Mouse (Mus musculus) kidney, postnatal 0 days (tissue): ENCODE data around the gene Cab39l. TPM values are rescaled to one million over a fixed set of nuclear protein-coding genes. Genes with fewer than 3 reads are reported as not detected.

ENCODE experiments used
- ATAC-seq: fragments of 200-750 bp; cut with Nextera tagmentation; replicated peaks from 2 replicates; pipeline ENCODE4 v1.8.0; 2017; ENCODE audit warnings: low read depth, moderate number of reproducible peaks, moderate TSS enrichment, moderate library complexity; ENCODE audit not compliant: low FRiP score
- DNase-seq: peaks from one replicate; pipeline ENCODE4 v3.0.0-alpha.2; 2016; ENCODE audit warnings: low spot score
- H3K27ac ChIP-seq: fragments of 300-500 bp; sonication (generic); 2 replicates; pipeline ENCODE4 v1.5.1; 2014; ENCODE audit warnings: mild to moderate bottlenecking
- H3K27me3 ChIP-seq: fragments of 300-500 bp; sonication (generic); 2 replicates; pipeline ENCODE4 v1.6.1; 2014; ENCODE audit warnings: low read length, mixed read lengths; ENCODE audit not compliant: insufficient read depth
- H3K36me3 ChIP-seq: fragments of 300-500 bp; sonication (generic); 2 replicates; pipeline ENCODE4 v1.6.1; 2014; ENCODE audit warnings: low read length, mixed read lengths; ENCODE audit not compliant: insufficient read depth
- H3K4me1 ChIP-seq: fragments of 300-500 bp; sonication (generic); replicated peaks from 2 replicates; pipeline ENCODE4 v1.6.1; 2014; ENCODE audit warnings: antibody characterized with exemption, low read length, mixed read lengths; ENCODE audit not compliant: insufficient read depth
- H3K4me2 ChIP-seq: fragments of 300-500 bp; sonication (generic); 2 replicates; pipeline ENCODE4 v1.6.1; 2014; ENCODE audit warnings: mild to moderate bottlenecking, low read length, moderate library complexity, mixed read lengths
- H3K4me3 ChIP-seq: fragments of 300-500 bp; sonication (generic); replicated peaks from 2 replicates; pipeline ENCODE4 v1.5.1; 2014; ENCODE audit warnings: low read depth, low read length
- H3K9ac ChIP-seq: fragments of 300-500 bp; sonication (generic); 2 replicates; pipeline ENCODE4 v1.6.1; 2014; ENCODE audit warnings: low read depth, low read length
- H3K9me3 ChIP-seq: fragments of 300-500 bp; sonication (generic); replicated peaks from 2 replicates; pipeline ENCODE4 v1.6.1; 2016; ENCODE audit warnings: low read length, inconsistent platforms, mixed read lengths
- CTCF ChIP-seq: IDR thresholded peaks from 2 replicates; pipeline ENCODE4 v1.5.1; 2016; ENCODE audit warnings: antibody characterized with exemption, low read depth, mild to moderate bottlenecking, moderate library complexity
- WGBS: fragments of 180-500 bp; shearing (Covaris S2); extraction: QIAGEN DNeasy Blood & Tissue Kit; methylation state at CpG from one replicate; pipeline ENCODE4 v1.1.7; 2014; 5-methylcytosine and 5-hydroxymethylcytosine counted together
- polyA plus RNA-seq: library from polyadenylated mRNA; unstranded; fragments of >200 nt; fragmentation: Nextera tagmentation; extraction: Ambion mirVana; gene quantifications from 2 replicates; pipeline ENCODE4 v1.2.1, GENCODE M21; 2015

The Cab39l gene
- polyA plus RNA-seq, 1 experiment from 2014 or later = 60.7 TPM

- no peak overlapping the region for H3K27ac ChIP-seq
Measured at GRCm38 (mm10) chr14:59430556-59430955, 10.2 kb upstream of the Cab39l start.

GRCm38 (mm10) chr14:59433902-59434301 lies 6.9 kb upstream of the Cab39l start:
- no peaks in the 10 kb centered on the region for H3K4me1 ChIP-seq
- H3K4me2 ChIP-seq = no peak overlapping the region
- TF ChIP-seq CTCF = no peak
- no peak overlapping the region for H3K4me3 ChIP-seq
- H3K27ac ChIP-seq = no peak overlapping the region
- no peaks in the 10 kb centered on the region for H3K36me3 ChIP-seq
- DNase-seq (no peak), ATAC-seq (no peak)
- H3K27me3 ChIP-seq = no peaks in the 10 kb centered on the region
- H3K9ac ChIP-seq = no peak overlapping the region
- 55% methylated on average over 2 of the region's 2 CpGs for WGBS
- H3K9me3 ChIP-seq = no peaks in the 10 kb centered on the region

More at GRCm38 (mm10) chr14:59430556-59430955, 10.2 kb upstream of the Cab39l start:
- no peaks in the 10 kb centered on the region for H3K9me3 ChIP-seq
- WGBS = 85% methylated on average over 1 of the region's 1 CpGs
- no peaks in the 10 kb centered on the region for H3K27me3 ChIP-seq
- TF ChIP-seq CTCF = no peak
- H3K4me3 ChIP-seq = no peak overlapping the region
- no peaks in the 10 kb centered on the region for H3K36me3 ChIP-seq
- no peak overlapping the region for H3K4me2 ChIP-seq
- DNase-seq = no peak
- H3K4me1 ChIP-seq = no peaks in the 10 kb centered on the region
- H3K9ac ChIP-seq = no peak overlapping the region
- no peak for ATAC-seq

- Histone ChIP-seq H3K4me2 (no peak overlapping the region), H3K9me3 (no peaks in the 10 kb centered on the region), H3K4me3 (no peak overlapping the region), H3K4me1 (peaks cover 6% of the 10 kb centered on the region; the same call in 1 of the 2 replicates), H3K9ac (no peak overlapping the region), H3K27me3 (no peaks in the 10 kb centered on the region), H3K27ac (no peak overlapping the region), H3K36me3 (no peaks in the 10 kb centered on the region)
- DNase-seq (no peak), ATAC-seq (no peak)
- no peak for TF ChIP-seq CTCF
Measured at GRCm38 (mm10) chr14:59435206-59435605, 5.6 kb upstream of the Cab39l start.

GRCm38 (mm10) chr14:59437398-59437797 lies 3.4 kb upstream of the Cab39l start:
- no peaks in the 10 kb centered on the region for H3K36me3 ChIP-seq
- ATAC-seq (no peak), DNase-seq (no peak)
- WGBS = 86% methylated on average over 3 of the region's 3 CpGs
- H3K27me3 ChIP-seq = no peaks in the 10 kb centered on the region
- no peak for TF ChIP-seq CTCF
- no peak overlapping the region for H3K4me3 ChIP-seq
- no peak overlapping the region for H3K9ac ChIP-seq
- no peaks in the 10 kb centered on the region for H3K9me3 ChIP-seq
- no peak overlapping the region for H3K4me2 ChIP-seq
- H3K4me1 ChIP-seq = peaks cover 6% of the 10 kb centered on the region; the same call in 1 of the 2 replicates
- no peak overlapping the region for H3K27ac ChIP-seq

- H3K27ac ChIP-seq = no peak overlapping the region
- H3K36me3 ChIP-seq = no peaks in the 10 kb centered on the region
- H3K4me1 ChIP-seq = peaks cover 6% of the 10 kb centered on the region; the same call in 1 of the 2 replicates
- no peak for TF ChIP-seq CTCF
- H3K9me3 ChIP-seq = no peaks in the 10 kb centered on the region
- DNase-seq (no peak), ATAC-seq (no peak)
- H3K4me2 ChIP-seq = no peak overlapping the region
- no peak overlapping the region for H3K4me3 ChIP-seq
- WGBS = 89% methylated on average over 2 of the region's 2 CpGs
- H3K9ac ChIP-seq = no peak overlapping the region
- H3K27me3 ChIP-seq = no peaks in the 10 kb centered on the region
Measured at GRCm38 (mm10) chr14:59438505-59438904, 2.3 kb upstream of the Cab39l start.

GRCm38 (mm10) chr14:59440039-59440438 lies 733 bp upstream of the Cab39l start:
- Histone ChIP-seq H3K4me2 (peak overlapping the region; percentile 85), H3K9me3 (no peaks in the 10 kb centered on the region), H3K4me3 (peak overlapping the region; percentile 86), H3K9ac (peak overlapping the region; percentile 89), H3K36me3 (no peaks in the 10 kb centered on the region), H3K4me1 (peaks cover 6% of the 10 kb centered on the region; the same call in 1 of the 2 replicates), H3K27me3 (no peaks in the 10 kb centered on the region), H3K27ac (no peak overlapping the region)
- TF ChIP-seq CTCF = no peak
- ATAC-seq (no peak), DNase-seq (peak; percentile 11)
- 10% methylated on average over 7 of the region's 7 CpGs for WGBS

- no peaks in the 10 kb centered on the region for H3K9me3 ChIP-seq
- H3K4me3 ChIP-seq = peak overlapping the region; percentile 86
- H3K4me2 ChIP-seq = peak overlapping the region; percentile 85
- no peak for TF ChIP-seq CTCF
- H3K27me3 ChIP-seq = no peaks in the 10 kb centered on the region
- peak overlapping the region; percentile 89 for H3K9ac ChIP-seq
- H3K4me1 ChIP-seq = peaks cover 6% of the 10 kb centered on the region; the same call in 1 of the 2 replicates
- no peak for ATAC-seq
- DNase-seq = peak; percentile 9
- WGBS = 10% methylated on average over 6 of the region's 6 CpGs
- H3K36me3 ChIP-seq = no peaks in the 10 kb centered on the region
- peak overlapping the region; percentile 81 for H3K27ac ChIP-seq
Measured at GRCm38 (mm10) chr14:59441472-59441805, 667 bp downstream of the Cab39l start.
